Mouse (Mus musculus): ENCODE measurements around the gene Npas3.

Npas3 gene

GRCm38 (mm10) chr12:53719896-53720295 is 471.4 kb downstream of the Npas3 start:
- peak in 1 of 2 experiments; percentile 8 for DNase-seq

GRCm38 (mm10) chr12:53722156-53722555 is 473.7 kb downstream of the Npas3 start:
- DNase-seq: no peak

GRCm38 (mm10) chr12:53722718-53723698 is 474.5 kb downstream of the Npas3 start:
- no peak for DNase-seq

- no peak for DNase-seq
Measured at GRCm38 (mm10) chr12:53729275-53729674, 480.8 kb downstream of the Npas3 start.

- no peak for DNase-seq
Measured at GRCm38 (mm10) chr12:53738549-53739292, 490.2 kb downstream of the Npas3 start.

- no peak for DNase-seq
Measured at GRCm38 (mm10) chr12:53746653-53747052, 498.2 kb downstream of the Npas3 start.

GRCm38 (mm10) chr12:53749375-53749774 is 500.9 kb downstream of the Npas3 start:
- DNase-seq: no peak

- DNase-seq: no peak
Measured at GRCm38 (mm10) chr12:53752281-53753072, 504.0 kb downstream of the Npas3 start.

GRCm38 (mm10) chr12:53753368-53753937 is 505.0 kb downstream of the Npas3 start:
- no peak for DNase-seq

- no peak for DNase-seq
Measured at GRCm38 (mm10) chr12:53754236-53754635, 505.8 kb downstream of the Npas3 start.

GRCm38 (mm10) chr12:53757631-53758030 is 509.2 kb downstream of the Npas3 start:
- no peak for DNase-seq

GRCm38 (mm10) chr12:53758356-53758755 is 509.9 kb downstream of the Npas3 start:
- DNase-seq: no peak

GRCm38 (mm10) chr12:53764143-53764542 is 515.7 kb downstream of the Npas3 start:
- DNase-seq: no peak

- DNase-seq: no peak
Measured at GRCm38 (mm10) chr12:53768392-53768791, 519.9 kb downstream of the Npas3 start.

- DNase-seq: no peak
Measured at GRCm38 (mm10) chr12:53771394-53771936, 523.0 kb downstream of the Npas3 start.

GRCm38 (mm10) chr12:53781850-53782552 is 533.5 kb downstream of the Npas3 start:
- no peak for DNase-seq

GRCm38 (mm10) chr12:53789501-53789900 is 541.0 kb downstream of the Npas3 start:
- DNase-seq: no peak

- no peak for DNase-seq
Measured at GRCm38 (mm10) chr12:53794718-53795400, 546.4 kb downstream of the Npas3 start.

GRCm38 (mm10) chr12:53801831-53802230 is 553.4 kb downstream of the Npas3 start:
- DNase-seq: no peak

GRCm38 (mm10) chr12:53802381-53802780 is 553.9 kb downstream of the Npas3 start:
- DNase-seq: no peak

GRCm38 (mm10) chr12:53810081-53810480 is 561.6 kb downstream of the Npas3 start:
- DNase-seq: no peak

Measured in cerebellum, postnatal 36 days (tissue).